Mouse (Mus musculus) neutrophil, adult 83 days (primary cell): ENCODE data around the gene Zscan4e. TPM values are rescaled to one million over a fixed set of nuclear protein-coding genes. Genes with fewer than 3 reads are reported as not detected.

ENCODE experiments used
- total RNA-seq, 2 experiments: library from RNA; stranded (reverse); gene quantifications; one replicate each; pipeline ENCODE4 v1.2.4; 2023

The Zscan4e gene
- not detected for total RNA-seq

DNA sequence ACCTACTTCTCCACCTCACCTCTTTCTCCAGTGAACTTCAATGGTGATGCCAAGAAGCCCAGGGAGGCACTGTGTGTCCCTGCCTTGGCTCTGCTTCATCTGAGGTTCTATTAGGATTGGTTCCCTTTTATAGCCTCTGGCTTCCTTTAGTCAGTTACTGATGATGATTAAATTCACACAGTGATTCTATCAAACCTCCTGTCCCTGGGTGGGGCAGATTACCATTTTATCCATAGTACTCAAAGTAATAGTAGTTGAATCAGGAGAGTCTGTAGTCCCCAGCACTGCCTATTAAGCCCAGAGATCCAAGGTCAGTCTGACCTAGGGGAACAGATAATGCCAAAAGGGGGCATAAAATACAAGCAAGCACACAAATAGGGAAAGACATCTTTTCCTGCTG lies at the start of gene Zscan4e:
TSS of gene Zscan4e (minus strand) at position 101 of the 400 bp plus-strand sequence.

Other genes starting within 250 kb of the Zscan4e start
- gene Zscan4-ps1, start 241.0 kb downstream of the Zscan4e start, total RNA-seq: not detected
- gene Zscan4d, start 144.5 kb downstream of the Zscan4e start, total RNA-seq: not detected
- not detected for gene Zscan4f, start 87.2 kb upstream of the Zscan4e start, total RNA-seq
- gene Zscan4-ps2, start 203.6 kb upstream of the Zscan4e start, total RNA-seq: not detected